Mouse (Mus musculus) 3T3-L1 (cell line): ENCODE data around the gene Usp39.

ENCODE experiments used
- DNase-seq: peaks from one replicate; pipeline ENCODE4 v3.0.0-alpha.2; 2015; ENCODE audit warnings: low read depth, low spot score

Usp39 gene

DNA sequence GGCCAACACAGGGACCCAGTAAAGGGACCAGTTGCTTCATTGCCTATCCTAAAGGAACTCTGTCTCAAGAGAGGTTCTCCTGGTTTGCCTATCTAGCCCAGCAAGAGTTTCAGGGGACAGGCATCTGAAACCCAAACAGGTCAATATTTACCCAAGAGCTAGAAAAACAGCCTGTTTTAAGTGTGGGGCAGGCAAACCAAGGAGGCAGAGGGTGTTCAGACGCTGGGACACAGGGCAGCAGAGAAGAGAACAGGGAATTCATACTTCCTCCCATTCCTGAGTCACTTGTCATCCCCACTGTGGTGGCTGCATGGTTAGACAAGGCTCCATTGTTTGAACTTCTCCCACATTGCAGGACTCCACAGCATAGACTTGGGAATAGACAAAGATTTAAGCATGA, 26.6 kb upstream of the Usp39 start:
- DNase-seq, result peak; percentile 87

DNA sequence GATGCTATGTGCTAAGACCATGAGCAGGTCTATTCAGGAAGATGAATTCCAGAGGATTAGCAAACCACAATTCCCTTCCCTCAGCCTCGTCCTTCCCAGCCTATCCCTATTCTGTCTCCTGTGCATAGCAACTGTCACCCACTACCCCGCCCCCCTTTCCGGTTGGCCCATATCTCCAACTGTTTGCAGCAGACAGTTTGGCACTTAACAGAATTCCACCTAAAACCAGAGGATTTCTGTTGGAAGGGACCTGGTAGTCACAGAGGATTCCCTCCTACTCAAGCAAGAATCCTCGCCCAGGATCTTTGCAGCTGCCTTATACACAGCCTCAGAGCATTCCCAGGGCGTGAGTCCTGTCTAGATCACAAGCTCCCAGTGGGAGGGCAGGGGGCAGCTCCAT, 26.2 kb upstream of the Usp39 start:
- peak; percentile 97 for DNase-seq

DNA sequence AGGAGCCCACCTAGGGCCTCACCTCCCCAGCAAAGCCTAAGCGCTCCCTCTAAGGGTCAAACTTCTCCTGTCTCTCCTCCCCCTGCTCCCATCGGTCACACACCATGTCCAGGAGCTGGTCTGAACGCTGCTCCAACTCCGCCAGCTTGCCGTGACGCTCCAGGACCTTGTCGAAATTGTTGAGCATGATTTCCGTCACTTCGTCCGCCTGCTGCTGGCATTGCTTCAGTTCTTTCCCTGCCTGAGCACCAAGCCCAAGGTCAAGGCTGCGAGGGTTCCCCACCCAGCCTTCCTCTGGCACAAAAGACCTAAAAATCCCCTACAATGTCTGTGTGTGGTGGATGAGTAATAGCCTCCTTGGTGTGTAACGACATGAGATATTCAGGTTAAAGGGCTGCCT, 25.1 kb upstream of the Usp39 start:
- DNase-seq, result peak; percentile 78

- peak; percentile 77 for DNase-seq
Observed at GRCm38 (mm10) chr6:72369557-72369956, 24.6 kb upstream of the Usp39 start.

GRCm38 (mm10) chr6:72367460-72367974, 22.5 kb upstream of the Usp39 start:
- DNase-seq, result no peak

GRCm38 (mm10) chr6:72366844-72367443, 22.0 kb upstream of the Usp39 start, which contains the start of gene Rnf181:
Gene Rnf181 (minus strand): TSS chr6:72366956.
- no peak for DNase-seq

DNA sequence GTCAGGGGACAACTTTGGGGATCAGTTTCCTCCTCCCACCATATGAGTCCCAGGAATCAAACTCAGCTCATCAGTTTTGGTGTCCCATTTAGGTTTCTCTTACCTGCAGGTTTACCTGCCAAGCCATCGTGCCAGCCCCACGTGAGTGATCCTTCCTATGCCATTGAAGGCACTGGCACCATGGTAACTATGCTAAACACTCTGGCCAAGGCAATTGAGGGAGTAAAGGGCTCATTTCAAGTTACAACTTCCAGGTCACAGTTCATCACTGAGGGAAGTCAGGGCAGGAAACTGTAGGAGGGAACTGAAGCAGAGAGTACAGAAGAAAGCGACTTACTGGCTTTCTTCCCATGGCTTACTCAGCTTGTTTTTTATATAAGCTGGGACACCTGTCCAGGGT, 21.3 kb upstream of the Usp39 start:
- no peak for DNase-seq

DNA sequence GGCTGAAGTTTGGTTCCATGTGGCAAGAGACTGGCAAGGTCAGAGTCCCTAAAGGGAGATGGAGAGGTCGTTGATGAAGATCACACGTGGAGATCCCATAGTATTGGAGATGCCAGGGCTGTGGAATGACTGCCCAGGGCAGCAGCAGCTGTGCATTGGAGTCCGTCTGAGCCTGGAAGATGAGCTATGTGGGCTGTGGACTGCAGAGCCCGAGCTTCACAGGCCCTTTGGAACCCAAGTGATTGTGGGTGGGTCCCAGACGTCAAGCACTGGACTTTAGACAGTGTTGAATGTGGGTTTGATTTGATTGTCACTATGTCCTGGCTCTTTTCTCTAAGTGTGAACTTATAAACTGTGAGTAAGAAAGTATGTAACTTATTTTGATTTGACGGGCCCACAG, 20.0 kb upstream of the Usp39 start:
- DNase-seq, result no peak

DNA sequence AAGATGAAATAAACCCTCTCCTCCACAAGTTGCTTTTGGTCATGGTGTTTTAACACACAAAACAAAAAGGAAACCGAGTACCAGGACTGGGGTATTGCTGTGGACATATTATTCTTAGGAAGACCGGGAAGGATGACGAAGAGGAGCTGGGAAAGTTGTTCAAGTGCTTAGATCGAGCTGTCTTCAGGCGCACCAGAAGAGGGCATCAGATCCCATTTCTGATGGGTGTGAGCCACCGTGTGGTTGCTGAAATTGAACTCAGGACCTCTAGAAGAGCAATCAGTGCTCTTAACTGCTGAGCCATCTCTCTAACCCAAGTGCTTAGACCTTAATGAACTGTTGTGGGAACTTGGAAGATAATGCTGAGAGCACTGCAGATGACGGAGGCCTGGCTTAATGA, 19.0 kb upstream of the Usp39 start:
- peak; percentile 59 for DNase-seq

DNA sequence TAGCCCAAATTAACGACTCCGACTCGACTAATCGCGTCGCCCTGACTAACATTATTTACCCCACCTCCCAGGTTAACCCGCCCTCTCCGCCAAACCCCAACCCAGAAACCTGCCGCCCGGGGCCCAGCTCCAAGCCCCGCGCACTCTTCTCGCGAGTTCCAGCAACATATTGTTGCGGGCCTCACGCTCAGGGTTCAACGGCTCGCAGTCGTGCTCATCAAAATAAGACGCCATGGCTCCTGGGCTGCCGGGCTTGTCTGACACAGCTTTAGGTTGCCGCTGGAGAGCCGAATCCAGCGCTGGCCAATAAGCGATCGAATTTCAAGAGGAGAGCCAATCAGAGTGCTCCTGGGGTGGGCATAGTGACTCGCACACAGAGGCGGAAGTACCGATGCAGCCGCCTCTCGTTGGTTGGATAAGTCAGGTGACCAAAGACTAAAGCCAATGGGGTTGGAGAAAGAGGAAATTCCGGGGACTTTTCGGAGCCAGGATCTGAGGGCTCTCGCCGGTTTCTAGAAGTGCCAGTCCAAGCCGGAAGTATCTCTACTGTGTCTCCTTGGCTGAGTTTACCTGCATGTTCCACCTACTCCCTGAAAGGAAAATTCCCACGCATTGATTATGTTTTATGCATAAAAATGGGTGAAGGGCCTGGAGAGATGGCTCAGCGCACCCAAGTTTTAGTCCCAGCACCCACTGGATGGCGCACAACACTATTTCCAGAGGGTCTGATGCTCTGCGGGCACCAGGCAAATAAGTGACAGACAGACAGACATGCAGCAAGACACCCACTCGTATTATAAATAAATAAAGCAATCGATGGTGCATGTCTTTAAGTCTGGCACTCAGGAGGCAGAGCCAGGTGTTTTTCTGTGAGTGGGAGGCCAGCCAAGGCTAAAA, 17.4 kb upstream of the Usp39 start:
- DNase-seq, result peak; percentile 100

- DNase-seq, result peak; percentile 66
Observed at GRCm38 (mm10) chr6:72361121-72361551, 16.2 kb upstream of the Usp39 start.

- DNase-seq, result no peak
Observed at GRCm38 (mm10) chr6:72360599-72360935, 15.6 kb upstream of the Usp39 start.

GRCm38 (mm10) chr6:72359891-72360598, 15.1 kb upstream of the Usp39 start:
- no peak for DNase-seq

DNA sequence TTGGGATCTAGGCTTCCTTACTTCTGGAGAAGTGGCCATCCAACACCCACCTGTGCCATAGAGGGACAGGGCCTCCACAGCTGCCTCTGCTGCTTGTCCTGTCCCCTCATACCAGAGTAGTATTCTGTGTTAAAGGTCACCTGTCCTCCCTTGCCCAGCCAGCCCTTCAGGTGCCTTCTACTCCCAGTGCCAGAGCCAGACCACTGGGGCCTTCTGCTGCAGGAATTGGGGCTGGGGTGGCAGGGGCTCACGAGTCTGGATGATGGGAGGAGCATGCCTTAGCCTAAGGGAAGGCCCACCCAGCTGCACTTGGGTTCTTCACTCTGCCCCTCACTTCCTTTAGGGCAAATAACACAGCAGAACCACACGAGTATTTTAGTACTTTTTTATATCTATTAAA, 14.4 kb upstream of the Usp39 start:
- DNase-seq, result no peak

DNA sequence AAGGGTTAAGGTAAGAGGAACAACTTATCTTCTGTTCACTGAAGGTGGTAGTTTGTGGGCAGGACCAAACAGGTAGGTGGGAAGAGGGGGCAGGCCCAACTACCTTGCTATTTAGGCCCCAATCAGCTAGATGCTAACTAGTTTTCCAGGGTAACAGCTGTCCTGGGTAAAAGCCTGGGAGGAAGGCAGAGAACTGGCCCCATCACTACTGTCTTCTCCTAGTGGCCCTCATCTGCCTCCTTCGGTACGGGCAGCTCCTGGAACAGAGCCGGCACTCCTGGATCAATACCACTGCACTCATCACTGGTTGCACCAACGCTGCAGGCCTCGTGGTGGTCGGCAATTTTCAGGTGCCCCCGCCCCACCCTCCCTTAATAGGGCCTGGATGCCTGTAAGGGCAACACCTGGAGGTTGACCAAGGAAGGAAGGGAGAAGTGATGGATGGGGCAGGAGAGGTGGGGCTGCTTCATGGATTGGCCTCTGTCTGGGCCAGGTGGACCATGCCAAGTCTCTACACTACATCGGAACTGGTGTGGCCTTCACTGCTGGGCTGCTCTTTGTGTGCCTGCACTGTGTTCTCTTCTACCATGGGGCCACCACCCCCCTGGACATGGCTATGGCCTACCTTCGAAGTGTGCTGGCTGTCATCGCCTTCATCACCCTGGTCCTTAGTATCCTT, 13.2 kb upstream of the Usp39 start:
- no peak for DNase-seq

- peak; percentile 14 for DNase-seq
Observed at GRCm38 (mm10) chr6:72357164-72358079, 12.4 kb upstream of the Usp39 start.

DNA sequence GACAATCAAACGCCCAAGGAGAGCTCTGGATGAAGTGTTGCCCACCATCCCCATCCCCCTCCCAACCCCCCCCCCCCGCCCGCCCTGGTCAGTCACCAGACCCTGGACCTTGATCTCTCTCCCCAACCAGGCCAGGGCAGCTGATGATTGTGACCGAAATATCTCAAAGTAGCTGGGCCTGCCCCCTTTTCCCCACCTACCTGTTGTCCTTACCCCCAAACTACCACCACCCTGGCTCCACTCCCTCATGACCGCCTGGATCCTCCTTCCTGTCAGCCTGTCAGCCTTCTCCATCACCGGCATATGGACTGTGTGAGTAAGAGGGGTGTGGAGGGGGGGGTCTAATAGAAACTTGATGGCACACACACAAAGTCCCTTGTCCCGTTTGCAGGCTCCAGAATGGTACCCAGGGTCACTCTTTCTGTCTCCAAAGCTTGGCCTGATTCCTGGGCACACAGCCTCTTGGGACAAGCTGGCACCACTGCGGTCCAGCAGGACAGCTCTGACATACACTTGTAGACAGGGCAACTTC, 11.1 kb upstream of the Usp39 start:
- DNase-seq, result peak; percentile 15

- peak; percentile 73 for DNase-seq
Observed at GRCm38 (mm10) chr6:72355066-72355911, 10.3 kb upstream of the Usp39 start, which contains the start of gene Tmem150a. Gene Tmem150a (plus strand): TSS chr6:72355447.

GRCm38 (mm10) chr6:72354025-72354424, 9.0 kb upstream of the Usp39 start:
- no peak for DNase-seq
